Mouse (Mus musculus) hindbrain, postnatal 0 days (tissue): Measurements from ENCODE around the gene Arid1b. TPM values are rescaled to one million over a fixed set of nuclear protein-coding genes. Genes with fewer than 3 reads are reported as not detected.

Source experiments
- ATAC-seq: fragments of 200-750 bp; cut with Nextera tagmentation; 2 replicates; pipeline ENCODE4 v1.8.0; 2017; ENCODE audit warnings: mild to moderate bottlenecking, moderate TSS enrichment, moderate library complexity
- DNase-seq: peaks from one replicate; pipeline ENCODE4 v3.0.0-alpha.2; 2015; ENCODE audit warnings: low spot score
- H3K27ac ChIP-seq: fragments of 300-500 bp; sonication (generic); 2 replicates; pipeline ENCODE4 v1.5.1; 2014; ENCODE audit warnings: mild to moderate bottlenecking
- H3K27me3 ChIP-seq: fragments of 300-500 bp; sonication (generic); 2 replicates; pipeline ENCODE4 v1.6.1; 2014; ENCODE audit warnings: low read length, mixed read lengths; ENCODE audit not compliant: insufficient read depth
- H3K36me3 ChIP-seq: fragments of 300-500 bp; sonication (generic); 2 replicates; pipeline ENCODE4 v1.6.1; 2014; ENCODE audit warnings: low read length, mixed read lengths; ENCODE audit not compliant: insufficient read depth
- H3K4me1 ChIP-seq: fragments of 300-500 bp; sonication (generic); 2 replicates; pipeline ENCODE4 v1.6.1; 2014; ENCODE audit warnings: antibody characterized with exemption, low read length, mixed read lengths; ENCODE audit not compliant: insufficient read depth
- H3K4me2 ChIP-seq: fragments of 300-500 bp; sonication (generic); 2 replicates; pipeline ENCODE4 v1.6.1; 2014; ENCODE audit warnings: low read depth, mild to moderate bottlenecking, low read length, moderate library complexity, mixed read lengths
- H3K4me3 ChIP-seq: fragments of 300-500 bp; sonication (generic); 2 replicates; pipeline ENCODE4 v1.5.1; 2014; ENCODE audit warnings: low read length
- H3K9ac ChIP-seq: fragments of 300-500 bp; sonication (generic); replicated peaks from 2 replicates; pipeline ENCODE4 v1.6.1; 2014; ENCODE audit warnings: mild to moderate bottlenecking, low read length, moderate library complexity, mixed read lengths
- H3K9me3 ChIP-seq: fragments of 300-500 bp; sonication (generic); 2 replicates; pipeline ENCODE4 v1.6.1; 2016; ENCODE audit warnings: low read length, mixed read lengths
- CTCF ChIP-seq: IDR thresholded peaks from 2 replicates; pipeline ENCODE4 v1.5.1; 2016; ENCODE audit warnings: antibody characterized with exemption, control low read depth, low read depth
- whole genome bisulfite sequencing: fragments of 180-500 bp; shearing (Covaris S2); extraction: QIAGEN DNeasy Blood & Tissue Kit; methylation state at CpG from one replicate; pipeline ENCODE4 v1.1.7; 2014; 5-methylcytosine and 5-hydroxymethylcytosine counted together
- polyA plus RNA-seq: library from polyadenylated mRNA; unstranded; fragments of >200 nt; fragmentation: Nextera tagmentation; extraction: Ambion mirVana; gene quantifications from 2 replicates; pipeline ENCODE4 v1.2.1, GENCODE M21; 2015
- total RNA-seq: library from RNA; depleted of rRNA; stranded (reverse); fragments of >200 nt; gene quantifications from 2 replicates; pipeline ENCODE4 v1.2.3, GENCODE M21; 2014

Arid1b gene
- total and polyA plus RNA-seq, 2 experiments from 2014 or later: 10.5 to 62.5 TPM

DNA sequence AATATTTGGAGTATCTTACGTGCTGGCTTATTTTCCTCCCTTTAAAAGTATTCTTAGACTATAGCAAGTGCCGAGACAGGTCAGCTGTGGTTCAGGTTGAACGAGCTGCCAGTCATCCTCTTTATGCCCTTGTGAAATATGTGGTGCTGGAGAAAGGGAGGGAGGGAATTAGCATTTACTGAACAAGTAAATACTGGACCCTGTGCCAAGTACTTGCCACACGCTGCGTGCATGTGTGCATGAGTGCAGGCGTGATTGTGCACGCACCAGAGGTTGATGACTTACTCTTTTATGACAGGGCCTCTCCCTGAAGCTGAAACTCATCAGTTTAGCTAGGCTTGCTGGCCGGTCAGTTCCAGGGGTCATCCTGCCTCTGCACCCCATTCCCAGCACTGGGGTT is 226.9 kb downstream of the Arid1b start:
- no peak overlapping the region for H3K4me3 ChIP-seq
- TF ChIP-seq CTCF: no peak
- H3K4me2 ChIP-seq: no peak overlapping the region
- no peaks in the 10 kb centered on the region for H3K27me3 ChIP-seq
- no peak overlapping the region for H3K27ac ChIP-seq
- no peaks in the 10 kb centered on the region for H3K36me3 ChIP-seq
- H3K4me1 ChIP-seq: peaks cover 36% of the 10 kb centered on the region
- ATAC-seq (peak; percentile 66; the same call in 1 of the 2 replicates), DNase-seq (peak; percentile 73)
- H3K9me3 ChIP-seq: no peaks in the 10 kb centered on the region
- no peak overlapping the region for H3K9ac ChIP-seq
- WGBS: 28% methylated on average over 8 of the region's 8 CpGs

DNA sequence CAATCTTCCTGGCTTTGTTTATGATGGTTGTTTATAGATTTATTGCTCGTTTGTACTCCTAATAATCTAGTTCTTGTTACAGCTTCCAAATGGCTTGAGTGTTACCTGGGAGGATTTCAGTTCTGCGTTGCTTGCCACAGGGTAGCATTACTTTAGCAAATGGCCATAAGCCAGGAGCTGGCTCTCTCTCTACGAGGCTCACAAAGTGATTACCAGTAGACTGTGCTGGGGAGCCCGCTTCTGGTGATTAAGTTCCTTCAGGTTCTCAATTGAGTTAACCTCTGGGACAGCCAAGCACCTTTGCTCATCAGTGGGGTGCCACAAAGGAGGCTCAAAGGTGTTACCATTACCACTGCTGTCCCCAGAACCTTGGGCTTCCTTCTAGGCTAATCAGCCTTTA is 227.4 kb downstream of the Arid1b start:
- Histone ChIP-seq H3K9me3 (no peaks in the 10 kb centered on the region), H3K27ac (no peak overlapping the region)

DNA sequence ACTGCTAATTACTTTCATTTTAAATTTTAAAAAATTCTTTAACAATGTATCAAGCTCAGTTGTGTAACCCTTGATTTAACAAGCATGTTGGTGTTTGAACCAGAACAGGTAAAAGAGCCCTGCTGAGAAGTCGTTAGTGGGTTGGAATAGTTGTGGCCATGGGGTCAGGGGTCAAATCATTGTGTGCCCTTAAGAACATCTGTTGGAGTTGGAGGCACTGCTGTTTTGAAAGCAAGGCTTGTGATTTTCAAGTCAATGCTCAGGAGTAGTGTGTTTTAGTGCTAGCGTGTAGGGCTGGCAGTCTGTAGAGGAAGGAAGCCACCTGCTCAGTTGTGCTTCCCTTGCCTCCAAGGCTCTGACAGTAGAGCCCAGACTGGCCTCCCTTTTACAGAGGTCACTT is 228.7 kb downstream of the Arid1b start:
- no peak for ATAC-seq
- H3K27ac ChIP-seq: no peak overlapping the region
- H3K4me2 ChIP-seq: no peak overlapping the region
- H3K4me3 ChIP-seq: no peak overlapping the region
- H3K9ac ChIP-seq: no peak overlapping the region
- 37% methylated on average over 2 of the region's 2 CpGs for WGBS
- no peaks in the 10 kb centered on the region for H3K9me3 ChIP-seq
- H3K27me3 ChIP-seq: no peaks in the 10 kb centered on the region
- no peak for DNase-seq
- no peaks in the 10 kb centered on the region for H3K36me3 ChIP-seq
- TF ChIP-seq CTCF: no peak
- H3K4me1 ChIP-seq: peaks cover 30% of the 10 kb centered on the region

More for the DNA sequence above, 227.4 kb downstream of the Arid1b start:
- peaks cover 36% of the 10 kb centered on the region for H3K4me1 ChIP-seq
- no peak overlapping the region for H3K4me3 ChIP-seq
- H3K9ac ChIP-seq: no peak overlapping the region
- H3K27me3 ChIP-seq: no peaks in the 10 kb centered on the region
- no peaks in the 10 kb centered on the region for H3K36me3 ChIP-seq
- H3K4me2 ChIP-seq: no peak overlapping the region
- DNase-seq (no peak), ATAC-seq (no peak)
- no peak for TF ChIP-seq CTCF
- WGBS: 40% methylated on average over 4 of the region's 4 CpGs

GRCm38 (mm10) chr17:5224932-5225331 is 230.8 kb downstream of the Arid1b start:
- ATAC-seq: no peak
- Histone ChIP-seq H3K4me3 (no peak overlapping the region), H3K9me3 (no peaks in the 10 kb centered on the region), H3K27ac (no peak overlapping the region), H3K36me3 (no peaks in the 10 kb centered on the region), H3K4me2 (no peak overlapping the region), H3K4me1 (peaks cover 24% of the 10 kb centered on the region), H3K27me3 (no peaks in the 10 kb centered on the region), H3K9ac (no peak overlapping the region)
- WGBS: 73% methylated on average over 4 of the region's 4 CpGs
- no peak for TF ChIP-seq CTCF
- no peak for DNase-seq

- Histone ChIP-seq H3K36me3 (no peaks in the 10 kb centered on the region), H3K4me1 (peaks cover 6% of the 10 kb centered on the region), H3K9me3 (no peaks in the 10 kb centered on the region), H3K9ac (no peak overlapping the region; the same call in 1 of the 2 replicates), H3K27me3 (no peaks in the 10 kb centered on the region), H3K4me2 (no peak overlapping the region), H3K4me3 (no peak overlapping the region), H3K27ac (no peak overlapping the region)
- 76% methylated on average over 6 of the region's 6 CpGs for WGBS
- TF ChIP-seq CTCF: no peak
- DNase-seq (no peak), ATAC-seq (no peak)
Measured at GRCm38 (mm10) chr17:5227136-5227535, 233.0 kb downstream of the Arid1b start.

- Histone ChIP-seq H3K4me3 (no peak overlapping the region), H3K36me3 (no peaks in the 10 kb centered on the region), H3K27ac (peak overlapping the region; percentile 64; the same call in 1 of the 2 replicates), H3K9me3 (no peaks in the 10 kb centered on the region), H3K9ac (no peak overlapping the region), H3K4me2 (no peak overlapping the region; the same call in 1 of the 2 replicates), H3K4me1 (peaks cover 6% of the 10 kb centered on the region), H3K27me3 (no peaks in the 10 kb centered on the region)
- TF ChIP-seq CTCF: no peak
- 32% methylated on average over 14 of the region's 14 CpGs for WGBS
- ATAC-seq (peak; percentile 70), DNase-seq (peak; percentile 79)
Measured at GRCm38 (mm10) chr17:5227950-5228615, 234.0 kb downstream of the Arid1b start.

GRCm38 (mm10) chr17:5228616-5229250 is 234.6 kb downstream of the Arid1b start:
- peaks cover 6% of the 10 kb centered on the region for H3K4me1 ChIP-seq

More at GRCm38 (mm10) chr17:5228616-5229250, 234.6 kb downstream of the Arid1b start:
- Histone ChIP-seq H3K4me3 (no peak overlapping the region), H3K9me3 (no peaks in the 10 kb centered on the region), H3K36me3 (no peaks in the 10 kb centered on the region), H3K27me3 (no peaks in the 10 kb centered on the region), H3K9ac (no peak overlapping the region), H3K4me2 (no peak overlapping the region; the same call in 1 of the 2 replicates), H3K27ac (0 out of 2 replicates have a peak overlapping the region, but pooled peaks have one; percentile 64)
- DNase-seq (no peak), ATAC-seq (peak; percentile 59)
- no peak for TF ChIP-seq CTCF
- WGBS: 60% methylated on average over 6 of the region's 6 CpGs
